Mouse (Mus musculus): Measurements from ENCODE around the gene Gtf2f2. TPM values are rescaled to one million over a fixed set of nuclear protein-coding genes. Genes with fewer than 3 reads are reported as not detected.

The Gtf2f2 gene
- polyA plus RNA-seq, 1 experiment = 10.7 TPM

GRCm38 (mm10) chr14:75850819-75851218 lies 159.8 kb downstream of the Gtf2f2 start:
- TF ChIP-seq POLR2A (IDR thresholded peaks at IDR 0.05; ENCODE audit: control insufficient read depth, low read depth, low read length) (no peak), CTCF (IDR thresholded peaks at IDR 0.05; ENCODE audit: control insufficient read depth, insufficient read depth, insufficient replicate concordance, low read depth, low read length) (no peak)
- Histone ChIP-seq H3K4me1 (ENCODE audit: control insufficient read depth, insufficient read depth, low read length) (peaks cover 3% of the 10 kb centered on the region), H3K4me3 (ENCODE audit: control insufficient read depth, low read depth, low read length) (no peak overlapping the region), H3K27ac (ENCODE audit: control insufficient read depth, insufficient read depth, low read depth, low read length) (no peak overlapping the region), H3K27me3 (ENCODE audit: control insufficient read depth, insufficient read depth, low read length) (no peaks in the 10 kb centered on the region), H3K36me3 (ENCODE audit: control insufficient read depth, insufficient read depth, low read length) (no peaks in the 10 kb centered on the region; the same call in 1 of the 2 replicates)

- Histone ChIP-seq H3K4me1 (ENCODE audit: control insufficient read depth, insufficient read depth, low read length) (no peaks in the 10 kb centered on the region), H3K4me3 (ENCODE audit: control insufficient read depth, low read depth, low read length) (no peak overlapping the region), H3K27ac (ENCODE audit: control insufficient read depth, insufficient read depth, low read depth, low read length) (no peak overlapping the region), H3K36me3 (ENCODE audit: control insufficient read depth, insufficient read depth, low read length) (no peaks in the 10 kb centered on the region; the same call in 1 of the 2 replicates), H3K27me3 (ENCODE audit: control insufficient read depth, insufficient read depth, low read length) (no peaks in the 10 kb centered on the region)
- TF ChIP-seq POLR2A (IDR thresholded peaks at IDR 0.05; ENCODE audit: control insufficient read depth, low read depth, low read length) (no peak), CTCF (IDR thresholded peaks at IDR 0.05; ENCODE audit: control insufficient read depth, insufficient read depth, insufficient replicate concordance, low read depth, low read length) (no peak)
Observed at GRCm38 (mm10) chr14:75849842-75850568, 160.7 kb downstream of the Gtf2f2 start.

- H3K27me3 ChIP-seq (ENCODE audit: control insufficient read depth, insufficient read depth, low read length) = no peaks in the 10 kb centered on the region
- TF ChIP-seq CTCF (IDR thresholded peaks at IDR 0.05; ENCODE audit: control insufficient read depth, insufficient read depth, insufficient replicate concordance, low read depth, low read length) (no peak), POLR2A (IDR thresholded peaks at IDR 0.05; ENCODE audit: control insufficient read depth, low read depth, low read length) (no peak)
- H3K4me1 ChIP-seq (ENCODE audit: control insufficient read depth, insufficient read depth, low read length) = no peaks in the 10 kb centered on the region
- no peak overlapping the region for H3K4me3 ChIP-seq (ENCODE audit: control insufficient read depth, low read depth, low read length)
- H3K36me3 ChIP-seq (ENCODE audit: control insufficient read depth, insufficient read depth, low read length) = no peaks in the 10 kb centered on the region; the same call in 1 of the 2 replicates
- H3K27ac ChIP-seq (ENCODE audit: control insufficient read depth, insufficient read depth, low read depth, low read length) = no peak overlapping the region
Observed at GRCm38 (mm10) chr14:75849236-75849635, 161.4 kb downstream of the Gtf2f2 start.

- TF ChIP-seq POLR2A (IDR thresholded peaks at IDR 0.05; ENCODE audit: control insufficient read depth, low read depth, low read length) = no peak
- no peak for TF ChIP-seq CTCF (IDR thresholded peaks at IDR 0.05; ENCODE audit: control insufficient read depth, insufficient read depth, insufficient replicate concordance, low read depth, low read length)
- Histone ChIP-seq H3K36me3 (ENCODE audit: control insufficient read depth, insufficient read depth, low read length) (no peaks in the 10 kb centered on the region; the same call in 1 of the 2 replicates), H3K27ac (ENCODE audit: control insufficient read depth, insufficient read depth, low read depth, low read length) (no peak overlapping the region), H3K27me3 (ENCODE audit: control insufficient read depth, insufficient read depth, low read length) (no peaks in the 10 kb centered on the region), H3K4me3 (ENCODE audit: control insufficient read depth, low read depth, low read length) (no peak overlapping the region), H3K4me1 (ENCODE audit: control insufficient read depth, insufficient read depth, low read length) (no peaks in the 10 kb centered on the region)
Observed at GRCm38 (mm10) chr14:75848482-75848881, 162.2 kb downstream of the Gtf2f2 start.

GRCm38 (mm10) chr14:75847669-75848068 lies 163.0 kb downstream of the Gtf2f2 start:
- H3K4me1 ChIP-seq (ENCODE audit: control insufficient read depth, insufficient read depth, low read length) = no peaks in the 10 kb centered on the region
- TF ChIP-seq POLR2A (IDR thresholded peaks at IDR 0.05; ENCODE audit: control insufficient read depth, low read depth, low read length) (no peak), CTCF (IDR thresholded peaks at IDR 0.05; ENCODE audit: control insufficient read depth, insufficient read depth, insufficient replicate concordance, low read depth, low read length) (no peak)
- no peak overlapping the region for H3K4me3 ChIP-seq (ENCODE audit: control insufficient read depth, low read depth, low read length)
- no peaks in the 10 kb centered on the region for H3K27me3 ChIP-seq (ENCODE audit: control insufficient read depth, insufficient read depth, low read length)
- no peak overlapping the region for H3K27ac ChIP-seq (ENCODE audit: control insufficient read depth, insufficient read depth, low read depth, low read length)
- H3K36me3 ChIP-seq (ENCODE audit: control insufficient read depth, insufficient read depth, low read length) = no peaks in the 10 kb centered on the region; the same call in 1 of the 2 replicates

Other genes starting within 250 kb of the Gtf2f2 start
- 12.5 and 16.5 TPM in 2 replicates for gene Slc25a30, start 223.8 kb downstream of the Gtf2f2 start, polyA plus RNA-seq (2012; rRNA removed)
- 478 and 593 TPM in 2 replicates for gene Tpt1, start 165.8 kb downstream of the Gtf2f2 start, polyA plus RNA-seq (2012; rRNA removed)
- gene Kctd4, start 55.9 kb downstream of the Gtf2f2 start, polyA plus RNA-seq (2012; rRNA removed) = 0.06 TPM in 1 of 2 replicates, not detected in the other
- gene Gpalpp1, start 99.9 kb upstream of the Gtf2f2 start, polyA plus RNA-seq (2012; rRNA removed) = 1.7 TPM in 2 replicates
- 2.5 and 2.7 TPM in 2 replicates for gene Nufip1, start 100.0 kb upstream of the Gtf2f2 start, polyA plus RNA-seq (2012; rRNA removed)